Mouse (Mus musculus) lung, postnatal 25 days (tissue): ENCODE results near the gene Fam173a.

Experiments used
- DNase-seq: peaks from one replicate; pipeline ENCODE4 v3.0.0; 2022; ENCODE audit warnings: low spot score

The Fam173a gene

DNA sequence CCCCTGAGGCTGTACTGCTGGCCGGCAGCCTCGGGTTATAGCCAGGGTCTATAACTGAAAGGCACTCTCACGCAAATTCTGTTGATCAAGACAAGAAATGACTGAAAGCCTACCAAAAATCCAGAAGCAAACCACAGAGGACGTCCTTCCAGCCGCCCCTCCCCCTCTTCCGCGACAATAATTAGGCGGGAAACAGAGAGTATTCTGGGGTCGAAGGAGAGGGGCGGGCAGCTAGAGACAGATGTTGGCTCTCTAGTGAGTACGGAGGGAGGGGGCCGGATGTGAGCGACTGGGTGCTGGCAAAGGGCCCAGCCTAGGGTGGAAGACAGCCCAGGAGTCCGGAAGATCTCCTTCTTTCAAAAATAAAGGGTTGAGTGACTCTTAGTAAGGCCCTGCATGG lies at the start of gene Fam173a:
TSS of gene Fam173a (minus strand) at position 287 of the 400 bp plus-strand sequence.
- peak; percentile 77 for DNase-seq

DNA sequence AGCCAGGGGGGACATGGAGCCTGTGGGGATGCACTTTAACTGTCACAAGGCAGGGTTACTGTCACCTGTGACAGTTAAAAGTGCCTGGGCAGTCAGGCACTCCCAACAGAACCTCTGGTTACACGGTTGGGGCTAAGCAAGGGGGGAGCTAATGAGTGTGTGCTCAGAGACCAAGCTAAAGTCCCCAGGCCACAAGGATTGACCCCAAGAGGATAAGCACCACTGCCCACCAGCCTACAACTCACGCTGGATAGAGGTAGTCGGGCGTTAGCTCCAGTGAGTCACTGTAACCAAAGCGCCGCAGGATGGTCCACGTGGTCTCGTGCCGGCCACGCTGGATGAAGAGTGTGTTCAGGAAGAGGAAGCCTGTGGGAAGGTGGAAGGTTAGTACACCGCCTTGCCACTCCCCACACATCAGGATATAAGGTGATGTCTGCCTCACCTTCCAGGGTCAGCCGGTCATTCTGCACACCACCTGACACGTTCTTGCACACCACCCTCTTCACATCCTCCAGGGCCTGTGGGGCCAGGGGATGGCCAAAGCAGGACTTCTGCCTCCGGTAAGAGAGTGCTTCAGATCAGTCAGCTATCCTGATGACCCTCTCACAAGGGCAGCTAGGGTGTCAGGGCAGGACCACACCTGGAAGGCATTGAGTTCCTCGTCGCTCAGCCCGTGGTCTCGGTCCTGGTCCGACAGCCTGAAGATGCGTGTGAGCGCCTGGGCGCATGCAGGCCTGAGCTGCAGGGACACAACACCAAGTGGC lies 48.6 kb upstream of the Fam173a start, which contains the start of gene Gm20683:
TSS of gene Gm20683 (minus strand) at position 647 of the 764 bp plus-strand sequence.
- no peak for DNase-seq

- DNase-seq, result no peak
These were observed 47.8 kb upstream of the Fam173a start for GRCm38 (mm10) chr17:25840519-25840918.

- DNase-seq, result no peak
These were observed 46.9 kb upstream of the Fam173a start for GRCm38 (mm10) chr17:25839455-25840235.

GRCm38 (mm10) chr17:25838904-25839303 lies 46.2 kb upstream of the Fam173a start:
- no peak for DNase-seq

GRCm38 (mm10) chr17:25837533-25837932 lies 44.8 kb upstream of the Fam173a start:
- no peak for DNase-seq

GRCm38 (mm10) chr17:25837076-25837410 lies 44.3 kb upstream of the Fam173a start, which contains the start of gene Rhbdl1:
Rhbdl1 (minus strand) TSS chr17:25837295.
- peak; percentile 43 for DNase-seq

GRCm38 (mm10) chr17:25836397-25837075 lies 43.8 kb upstream of the Fam173a start:
- no peak for DNase-seq

DNA sequence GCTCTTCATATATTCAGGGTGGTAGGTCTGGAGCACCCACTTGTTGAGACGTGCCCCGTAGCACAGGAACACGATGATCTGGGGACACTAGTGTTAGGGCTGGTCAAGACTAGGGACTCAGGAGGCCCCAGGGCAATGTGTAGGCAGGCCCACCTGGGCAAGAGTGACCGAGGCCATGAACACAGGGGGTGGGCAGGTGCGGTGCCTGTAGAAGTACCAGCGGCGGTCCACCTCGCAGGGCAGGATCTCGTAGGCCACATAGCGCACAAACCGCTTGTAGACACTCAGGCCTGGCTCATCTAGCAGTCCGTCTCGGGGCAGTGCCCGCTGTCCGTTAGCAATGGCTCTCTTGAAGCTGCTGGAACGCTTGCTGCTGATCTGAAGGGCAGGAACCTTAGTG lies 43.1 kb upstream of the Fam173a start:
- no peak for DNase-seq

DNA sequence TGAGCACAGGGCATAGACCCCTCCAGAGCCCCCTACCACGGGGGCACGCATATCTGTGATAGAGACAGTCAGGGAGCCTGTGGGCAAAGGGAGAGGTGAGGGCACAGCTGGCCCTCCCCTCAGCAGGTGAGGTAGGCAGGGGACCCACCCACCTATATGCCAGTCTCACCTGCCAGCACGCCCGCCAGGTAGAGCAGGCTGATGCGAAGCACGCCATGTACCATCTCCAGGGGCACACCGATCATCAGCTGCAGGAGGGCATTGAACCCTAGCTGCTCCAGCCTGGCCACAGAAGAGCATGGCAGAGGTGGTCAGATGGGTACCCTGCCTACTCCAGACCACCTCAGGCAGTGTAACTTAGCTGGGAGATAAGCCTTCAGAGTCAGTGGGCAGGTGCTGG lies 42.6 kb upstream of the Fam173a start:
- no peak for DNase-seq

GRCm38 (mm10) chr17:25834595-25835222 lies 42.0 kb upstream of the Fam173a start:
- no peak for DNase-seq

DNA sequence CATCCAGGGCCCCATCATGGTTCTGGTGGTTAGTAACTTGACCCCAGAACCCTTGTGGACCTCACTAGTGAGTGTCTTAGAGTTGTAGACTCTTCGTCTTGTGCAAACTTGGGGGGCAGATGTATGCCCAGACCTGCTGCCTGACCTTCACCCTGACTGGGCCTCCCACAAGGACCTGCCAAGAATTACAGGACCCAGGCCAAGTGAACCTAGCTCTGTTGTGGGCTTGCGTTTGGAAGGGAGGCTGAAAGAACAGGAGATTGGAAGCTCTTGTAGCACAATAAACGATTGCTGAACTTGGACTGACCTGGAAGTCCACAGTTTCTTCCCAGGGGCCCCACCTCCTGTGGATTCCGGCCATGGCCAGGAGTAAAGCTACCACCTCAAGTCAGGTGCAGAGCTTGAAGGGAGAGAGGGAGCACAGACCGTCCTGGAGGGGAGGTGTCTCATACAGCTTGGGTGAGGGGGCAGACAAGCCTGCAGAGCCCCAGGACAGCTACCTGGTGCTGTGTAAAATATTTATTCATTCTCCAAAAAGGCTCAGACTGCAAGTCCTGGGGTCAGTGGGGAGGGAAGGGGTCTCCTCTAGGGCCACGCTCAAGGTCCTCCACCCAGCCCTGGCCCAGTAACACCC lies 41.4 kb upstream of the Fam173a start:
- DNase-seq, result peak; percentile 27

DNA sequence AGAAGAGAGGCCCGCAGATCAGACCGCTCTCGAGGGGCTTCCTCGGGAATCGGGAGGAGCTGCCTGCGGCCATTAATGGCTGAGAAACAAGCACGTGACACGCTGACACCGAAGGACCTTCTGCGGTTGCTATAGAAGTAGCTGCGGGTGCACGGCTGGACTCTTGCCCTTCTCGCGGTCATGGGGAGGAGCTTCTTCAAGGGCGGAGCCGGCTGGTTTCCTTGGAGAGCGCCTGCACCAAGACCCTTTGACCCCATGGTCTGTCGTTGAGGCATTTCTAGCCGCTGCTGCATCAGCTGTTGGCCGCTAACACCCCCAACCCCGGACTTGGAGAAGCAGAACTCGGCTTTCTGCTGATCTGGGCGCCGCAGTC lies 40.6 kb upstream of the Fam173a start, which contains the start of gene Stub1:
TSS of gene Stub1 (minus strand) at position 114 of the 373 bp plus-strand sequence.
- peak; percentile 91 for DNase-seq

DNA sequence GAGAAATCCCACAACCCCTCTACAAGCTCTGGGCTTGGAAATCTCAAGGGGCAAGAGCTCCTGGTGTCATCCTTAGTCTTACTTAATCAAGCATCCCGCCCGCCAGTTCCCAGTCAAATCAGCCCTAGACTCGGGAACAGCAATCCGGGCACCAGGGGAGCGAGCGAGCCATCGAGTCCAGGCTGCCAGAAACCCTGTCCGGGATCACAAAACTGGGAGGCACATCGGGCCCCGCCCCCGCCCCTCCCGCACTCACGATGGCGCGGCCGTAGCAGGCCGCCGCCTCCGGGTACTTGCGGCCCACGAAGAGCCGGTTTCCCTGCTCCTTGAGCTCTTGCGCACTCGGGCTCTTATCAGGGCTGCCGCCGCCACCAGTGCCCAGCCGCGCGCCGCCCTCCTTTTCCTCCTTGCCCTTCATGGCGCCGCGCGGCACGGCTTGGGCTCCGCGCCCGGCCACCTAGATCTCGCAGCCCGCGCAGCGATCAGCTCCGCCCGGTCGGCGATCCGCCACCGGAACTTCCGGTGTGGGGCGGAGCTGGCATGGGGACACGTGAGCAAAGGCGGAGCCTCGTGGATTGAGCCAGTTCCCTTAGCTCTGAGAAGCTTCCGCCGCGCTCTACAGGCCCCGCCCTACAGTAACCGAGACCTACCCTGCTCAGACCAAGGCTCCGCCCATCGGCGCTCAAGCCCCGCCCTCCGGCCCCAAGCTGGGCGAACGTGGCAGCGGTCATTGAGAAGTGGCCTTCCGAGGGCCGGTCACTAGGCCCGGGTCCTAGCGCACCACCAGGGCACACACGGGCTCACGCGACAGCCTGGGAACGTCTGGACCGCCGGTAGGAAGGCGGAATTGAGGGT lies 40.0 kb upstream of the Fam173a start:
- DNase-seq, result peak; percentile 100

GRCm38 (mm10) chr17:25831451-25832281 lies 39.0 kb upstream of the Fam173a start:
- no peak for DNase-seq

- no peak for DNase-seq
These were observed 38.2 kb upstream of the Fam173a start for GRCm38 (mm10) chr17:25830806-25831431.

- DNase-seq, result no peak
These were observed 37.6 kb upstream of the Fam173a start for GRCm38 (mm10) chr17:25830200-25830753.

DNA sequence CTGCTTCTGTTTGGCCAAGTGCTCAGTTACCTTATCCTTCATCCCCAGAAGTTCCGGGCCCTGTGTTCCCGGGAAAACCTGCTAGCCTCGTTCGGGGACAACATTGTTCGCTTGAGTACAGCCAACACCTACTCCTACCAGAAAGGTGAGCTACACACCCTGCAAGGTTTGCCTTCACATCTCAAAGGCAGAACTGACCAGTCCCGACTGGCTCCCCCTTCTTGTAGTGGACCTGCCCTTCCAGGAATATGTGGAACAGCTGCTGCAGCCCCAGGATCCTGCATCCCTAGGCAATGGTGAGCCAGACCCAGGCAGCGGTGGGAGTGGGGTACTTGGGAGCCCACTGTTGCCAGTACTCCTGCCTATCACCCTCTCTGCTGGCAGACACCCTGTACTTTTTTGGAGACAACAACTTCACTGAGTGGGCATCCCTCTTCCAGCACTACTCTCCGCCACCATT lies 36.9 kb upstream of the Fam173a start:
- DNase-seq, result no peak
